Mouse (Mus musculus): ENCODE data around the gene Iqsec2. TPM values are rescaled to one million over a fixed set of nuclear protein-coding genes. Genes with fewer than 3 reads are reported as not detected.

Iqsec2 gene
- polyA plus RNA-seq, 2 experiments = 4.3 to 9.1 TPM

GRCm38 (mm10) chrX:152197814-152198648, 54.0 kb downstream of the Iqsec2 start:
- 87% methylated on average over 1 of the region's 1 CpGs for WGBS
- no peaks in the 10 kb centered on the region for H3K9me3 ChIP-seq (ENCODE audit: control insufficient read depth, low read length)
- no peak for ATAC-seq (ENCODE audit: low FRiP score, low read depth)

GRCm38 (mm10) chrX:152201737-152202421, 57.8 kb downstream of the Iqsec2 start:
- Histone ChIP-seq H3K27me3 (ENCODE audit: control insufficient read depth, insufficient read depth, low read length) (peaks cover 14% of the 10 kb centered on the region; the same call in 1 of the 2 replicates), H3K9me3 (ENCODE audit: control insufficient read depth, low read length) (no peaks in the 10 kb centered on the region), H3K4me2 (replicated peaks; ENCODE audit: low read depth, low read length, severe bottlenecking) (no peak overlapping the region), H3K27ac (replicated peaks; ENCODE audit: low read depth, low read length) (no peak overlapping the region), H3K4me3 (replicated peaks; ENCODE audit: low read length) (no peak overlapping the region), H3K36me3 (ENCODE audit: control insufficient read depth, insufficient read depth, low read length) (no peaks in the 10 kb centered on the region), H3K9ac (ENCODE audit: low read depth, low read length, severe bottlenecking) (no peak overlapping the region), H3K4me1 (ENCODE audit: control insufficient read depth, insufficient read depth, low read length) (no peaks in the 10 kb centered on the region)
- WGBS = 27% methylated on average over 2 of the region's 4 CpGs
- DNase-seq (ENCODE audit: low spot score) (no peak), ATAC-seq (ENCODE audit: low FRiP score, low read depth) (no peak)
- no peak for TF ChIP-seq POLR2A (IDR thresholded peaks at IDR 0.05; ENCODE audit: borderline replicate concordance, extremely low read depth, insufficient read depth, insufficient read length)

More at GRCm38 (mm10) chrX:152197814-152198648, 54.0 kb downstream of the Iqsec2 start:
- H3K27ac ChIP-seq (replicated peaks; ENCODE audit: low read depth, low read length) = no peak overlapping the region
- H3K9ac ChIP-seq (ENCODE audit: low read depth, low read length, severe bottlenecking) = no peak overlapping the region
- no peak overlapping the region for H3K4me3 ChIP-seq (replicated peaks; ENCODE audit: low read length)
- no peak for DNase-seq (ENCODE audit: low spot score)
- H3K36me3 ChIP-seq (ENCODE audit: control insufficient read depth, insufficient read depth, low read length) = no peaks in the 10 kb centered on the region
- no peak for TF ChIP-seq POLR2A (IDR thresholded peaks at IDR 0.05; ENCODE audit: borderline replicate concordance, extremely low read depth, insufficient read depth, insufficient read length)
- H3K27me3 ChIP-seq (ENCODE audit: control insufficient read depth, insufficient read depth, low read length) = peaks cover 10% of the 10 kb centered on the region; the same call in 1 of the 2 replicates
- no peak overlapping the region for H3K4me2 ChIP-seq (replicated peaks; ENCODE audit: low read depth, low read length, severe bottlenecking)
- no peaks in the 10 kb centered on the region for H3K4me1 ChIP-seq (ENCODE audit: control insufficient read depth, insufficient read depth, low read length)

- Histone ChIP-seq H3K4me2 (replicated peaks; ENCODE audit: low read depth, low read length, severe bottlenecking) (no peak overlapping the region), H3K36me3 (ENCODE audit: control insufficient read depth, insufficient read depth, low read length) (no peaks in the 10 kb centered on the region), H3K27ac (replicated peaks; ENCODE audit: low read depth, low read length) (no peak overlapping the region), H3K9ac (ENCODE audit: low read depth, low read length, severe bottlenecking) (no peak overlapping the region), H3K4me3 (replicated peaks; ENCODE audit: low read length) (no peak overlapping the region), H3K9me3 (ENCODE audit: control insufficient read depth, low read length) (no peaks in the 10 kb centered on the region), H3K4me1 (ENCODE audit: control insufficient read depth, insufficient read depth, low read length) (no peaks in the 10 kb centered on the region), H3K27me3 (ENCODE audit: control insufficient read depth, insufficient read depth, low read length) (peaks cover 14% of the 10 kb centered on the region; the same call in 1 of the 2 replicates)
- DNase-seq (ENCODE audit: low spot score) (no peak), ATAC-seq (ENCODE audit: low FRiP score, low read depth) (no peak)
- WGBS = 46% methylated on average over 8 of the region's 8 CpGs
- TF ChIP-seq POLR2A (IDR thresholded peaks at IDR 0.05; ENCODE audit: borderline replicate concordance, extremely low read depth, insufficient read depth, insufficient read length) = no peak
Observed at GRCm38 (mm10) chrX:152202422-152203103, 58.5 kb downstream of the Iqsec2 start.

- H3K27ac ChIP-seq (replicated peaks; ENCODE audit: low read depth, low read length) = no peak overlapping the region
- 78% methylated on average over 4 of the region's 4 CpGs for WGBS
- no peak for TF ChIP-seq POLR2A (IDR thresholded peaks at IDR 0.05; ENCODE audit: borderline replicate concordance, extremely low read depth, insufficient read depth, insufficient read length)
- no peaks in the 10 kb centered on the region for H3K4me1 ChIP-seq (ENCODE audit: control insufficient read depth, insufficient read depth, low read length)
- no peak overlapping the region for H3K4me3 ChIP-seq (replicated peaks; ENCODE audit: low read length)
- DNase-seq (ENCODE audit: low spot score) (no peak), ATAC-seq (ENCODE audit: low FRiP score, low read depth) (no peak)
- no peaks in the 10 kb centered on the region for H3K9me3 ChIP-seq (ENCODE audit: control insufficient read depth, low read length)
- no peak overlapping the region for H3K9ac ChIP-seq (ENCODE audit: low read depth, low read length, severe bottlenecking)
- no peak overlapping the region for H3K4me2 ChIP-seq (replicated peaks; ENCODE audit: low read depth, low read length, severe bottlenecking)
- H3K36me3 ChIP-seq (ENCODE audit: control insufficient read depth, insufficient read depth, low read length) = no peaks in the 10 kb centered on the region
- H3K27me3 ChIP-seq (ENCODE audit: control insufficient read depth, insufficient read depth, low read length) = peaks cover 14% of the 10 kb centered on the region; the same call in 1 of the 2 replicates
Observed at GRCm38 (mm10) chrX:152203247-152203646, 59.2 kb downstream of the Iqsec2 start.

GRCm38 (mm10) chrX:152205486-152205885, 61.4 kb downstream of the Iqsec2 start:
- no peak for TF ChIP-seq POLR2A (IDR thresholded peaks at IDR 0.05; ENCODE audit: borderline replicate concordance, extremely low read depth, insufficient read depth, insufficient read length)
- no peak overlapping the region for H3K4me2 ChIP-seq (replicated peaks; ENCODE audit: low read depth, low read length, severe bottlenecking)
- H3K27ac ChIP-seq (replicated peaks; ENCODE audit: low read depth, low read length) = no peak overlapping the region
- H3K27me3 ChIP-seq (ENCODE audit: control insufficient read depth, insufficient read depth, low read length) = peaks cover 6% of the 10 kb centered on the region; the same call in 1 of the 2 replicates
- H3K4me3 ChIP-seq (replicated peaks; ENCODE audit: low read length) = no peak overlapping the region
- H3K36me3 ChIP-seq (ENCODE audit: control insufficient read depth, insufficient read depth, low read length) = no peaks in the 10 kb centered on the region
- WGBS = 100% methylated on average over 1 of the region's 1 CpGs
- no peak overlapping the region for H3K9ac ChIP-seq (ENCODE audit: low read depth, low read length, severe bottlenecking)
- H3K4me1 ChIP-seq (ENCODE audit: control insufficient read depth, insufficient read depth, low read length) = no peaks in the 10 kb centered on the region
- no peaks in the 10 kb centered on the region for H3K9me3 ChIP-seq (ENCODE audit: control insufficient read depth, low read length)
- ATAC-seq (ENCODE audit: low FRiP score, low read depth) (no peak), DNase-seq (ENCODE audit: low spot score) (no peak)

All from limb, embryonic 14.5 days (tissue).